Mouse (Mus musculus) 416B (cell line): Measurements from ENCODE around the gene 1700029P11Rik.

Experiments
- DNase-seq: peaks from one replicate; pipeline ENCODE4 v3.0.0; 2011; ENCODE audit warnings: low read depth

1700029P11Rik gene

DNA sequence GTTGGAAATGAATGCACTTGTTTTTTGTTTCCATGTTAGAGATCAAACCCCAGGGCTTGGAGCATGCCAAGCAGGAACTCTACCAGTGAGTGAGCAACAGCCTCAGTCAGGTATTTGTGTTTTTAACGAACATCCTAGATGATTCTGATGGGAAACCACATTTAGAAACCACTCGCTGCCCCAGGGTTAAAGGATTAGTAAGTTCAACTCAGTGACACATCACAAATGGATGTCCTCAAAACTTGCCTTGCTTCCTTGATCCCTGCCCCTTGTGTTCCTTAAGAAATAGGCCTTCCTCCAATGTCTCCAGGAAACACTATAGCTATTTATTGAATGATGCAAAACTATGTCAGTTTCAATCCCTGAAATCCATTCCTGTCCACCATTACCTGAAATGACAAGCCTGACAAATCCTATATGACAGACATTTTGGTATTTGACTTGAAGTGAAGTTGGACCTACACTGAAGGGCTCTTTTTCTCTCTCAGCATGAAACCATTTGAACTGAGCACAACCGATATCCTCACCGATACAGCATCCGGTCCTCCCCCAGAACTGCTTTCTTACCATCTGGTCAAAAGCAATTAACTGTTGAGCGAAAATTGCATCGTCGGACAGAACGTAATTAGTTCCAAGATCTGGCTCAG, 34.5 kb downstream of the 1700029P11Rik start:
- peak; percentile 42 for DNase-seq

DNA sequence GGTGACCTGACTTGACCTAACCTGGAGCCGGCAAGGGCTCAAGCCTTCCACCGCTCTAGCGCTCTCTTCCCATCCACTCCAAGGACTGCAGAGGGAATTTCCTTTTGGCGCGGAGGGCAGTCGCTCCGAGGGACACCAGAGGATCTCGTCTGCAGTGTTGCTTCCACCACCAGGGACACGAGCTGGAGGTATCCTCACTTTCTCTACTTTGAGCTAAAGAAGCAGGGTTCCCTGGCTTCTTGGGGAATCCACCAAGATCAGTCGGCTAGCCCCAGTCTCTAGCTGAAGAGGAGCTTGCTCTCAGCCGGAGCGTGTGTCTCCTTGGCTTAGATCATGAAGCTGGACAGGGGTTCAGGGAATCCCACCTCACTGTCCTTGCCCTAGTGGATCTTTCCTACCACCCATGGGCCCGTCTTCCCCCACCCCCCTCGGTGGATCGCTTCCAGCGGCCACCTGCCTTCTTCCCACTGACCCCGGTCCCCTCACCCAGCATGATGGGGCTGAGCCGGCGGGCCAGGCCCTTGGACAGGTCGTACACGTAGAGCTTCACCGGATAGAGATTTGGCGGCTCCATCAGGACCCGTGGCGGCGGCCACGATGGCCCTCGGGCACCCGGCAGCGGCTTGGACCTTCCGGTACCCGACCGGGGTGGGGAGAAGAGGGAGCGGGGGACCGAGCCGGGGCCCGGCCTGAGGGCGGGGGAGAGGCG, 35.2 kb downstream of the 1700029P11Rik start:
- DNase-seq = peak; percentile 45

DNA sequence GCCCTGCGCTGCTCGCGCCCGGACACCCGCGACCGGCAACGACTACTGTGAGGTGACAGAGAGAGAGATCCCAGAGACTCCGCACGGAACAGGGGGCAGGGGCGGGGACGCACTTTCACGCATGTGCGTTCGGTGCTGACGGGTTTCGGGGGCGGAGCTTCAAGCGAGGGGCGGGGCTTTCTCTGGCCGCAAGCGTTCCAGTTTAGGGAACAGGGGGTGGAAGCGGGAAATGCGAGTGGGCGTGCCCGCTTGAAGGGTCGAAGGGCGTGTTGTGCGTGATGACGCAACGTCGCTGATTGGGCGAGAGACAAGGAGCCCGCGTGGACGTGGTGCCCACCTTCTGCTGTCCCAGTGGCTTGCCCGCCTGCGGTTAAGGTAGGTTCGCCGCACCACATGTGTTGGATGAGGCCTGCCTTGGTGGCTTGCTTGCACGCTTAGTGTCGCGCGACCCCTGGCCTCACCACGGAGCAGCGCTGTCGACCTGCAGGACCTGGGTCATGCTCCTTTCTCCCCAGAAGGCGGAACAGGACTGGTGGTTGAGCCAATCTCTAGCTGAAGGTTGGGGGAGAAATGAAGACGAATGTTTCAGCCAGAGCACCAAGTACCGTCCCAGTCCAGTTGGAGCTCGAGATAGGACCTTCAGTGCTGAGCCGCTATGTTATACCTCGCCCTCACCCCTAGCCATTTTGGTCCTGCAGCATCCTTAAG, 35.9 kb downstream of the 1700029P11Rik start:
- peak; percentile 100 for DNase-seq

DNA sequence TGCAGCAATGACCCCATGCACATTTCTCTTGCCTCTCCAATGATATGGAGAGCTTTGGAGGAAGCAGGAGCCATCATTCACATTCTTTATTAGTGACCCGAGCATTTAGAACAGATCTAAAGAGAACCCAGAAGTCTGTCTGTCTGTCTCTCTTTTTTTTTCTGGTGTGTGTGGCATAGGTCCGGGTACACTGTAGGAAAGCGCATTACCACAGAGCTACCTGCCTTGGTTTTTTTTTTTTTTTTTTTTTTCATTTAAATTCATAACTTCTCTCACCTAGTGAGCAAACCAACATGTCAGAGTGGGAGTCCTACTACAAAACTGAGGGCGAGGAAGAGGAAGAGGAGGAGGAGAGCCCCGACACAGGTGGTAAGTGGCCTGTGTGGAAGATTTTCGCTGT, 36.5 kb downstream of the 1700029P11Rik start:
- no peak for DNase-seq

DNA sequence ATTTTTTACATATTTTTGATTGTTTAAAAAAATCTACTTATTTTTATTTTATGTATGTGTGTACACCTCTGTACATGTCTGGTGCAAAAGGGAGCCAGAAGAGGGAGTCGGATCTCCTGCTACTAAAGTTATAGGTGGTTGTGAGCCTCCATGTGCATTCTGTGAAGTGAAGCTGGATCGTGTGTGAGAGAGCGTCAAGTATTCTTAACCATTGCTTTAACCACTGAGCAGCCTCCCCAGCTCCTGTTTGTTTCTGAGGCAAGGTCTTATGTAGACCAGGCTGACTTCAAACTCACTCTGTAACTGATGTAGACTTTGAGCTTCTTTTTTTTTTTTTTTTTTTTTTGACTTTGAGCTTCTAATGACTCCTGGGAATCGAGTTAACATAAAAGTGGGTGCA, 37.1 kb downstream of the 1700029P11Rik start:
- peak; percentile 73 for DNase-seq

DNA sequence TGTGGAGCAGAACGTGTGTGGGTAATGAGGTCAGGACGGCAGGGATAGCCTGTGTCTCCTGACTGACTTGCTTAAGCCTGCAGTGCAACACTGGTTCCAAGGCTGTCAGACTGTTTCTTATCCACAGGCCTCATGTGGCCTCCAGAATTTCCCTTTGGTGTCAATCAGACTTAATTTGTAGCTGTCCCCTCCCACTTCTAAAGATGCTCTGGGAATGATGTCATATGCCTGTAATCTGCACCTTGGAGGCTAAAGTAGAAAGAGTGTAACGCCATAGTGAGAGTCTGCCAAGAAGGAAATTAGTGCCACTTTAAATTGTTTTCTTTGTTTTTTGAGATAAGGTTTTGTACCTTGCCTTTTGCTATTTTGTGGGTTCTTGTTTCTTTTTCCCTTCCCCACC, 38.9 kb downstream of the 1700029P11Rik start:
- DNase-seq = peak; percentile 51

DNA sequence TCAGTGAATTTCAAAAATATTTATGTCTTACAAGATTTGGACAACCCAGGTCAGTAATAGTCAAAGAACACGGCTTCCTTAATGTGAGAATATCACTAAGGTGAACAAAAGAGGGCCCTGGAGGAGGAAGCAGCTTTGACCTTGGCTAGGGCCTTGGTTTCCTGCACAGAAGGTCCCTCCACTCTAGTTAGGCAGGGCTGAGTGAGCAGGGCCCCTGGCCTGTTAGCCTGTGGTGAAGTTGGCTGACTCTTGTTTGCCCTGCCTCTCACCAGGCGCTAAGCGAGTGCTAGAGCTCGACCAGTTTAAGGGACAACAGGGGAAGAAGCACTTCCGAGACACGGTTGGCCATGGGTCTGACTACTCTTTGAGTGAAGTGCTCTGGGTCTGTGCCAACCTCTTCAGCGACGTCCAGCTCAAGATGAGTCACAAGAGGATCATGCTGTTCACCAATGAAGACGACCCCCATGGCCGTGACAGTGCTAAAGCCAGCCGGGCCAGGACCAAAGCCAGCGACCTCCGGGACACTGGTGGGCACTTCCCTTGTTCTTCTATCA, 42.3 kb downstream of the 1700029P11Rik start:
- peak; percentile 99 for DNase-seq

DNA sequence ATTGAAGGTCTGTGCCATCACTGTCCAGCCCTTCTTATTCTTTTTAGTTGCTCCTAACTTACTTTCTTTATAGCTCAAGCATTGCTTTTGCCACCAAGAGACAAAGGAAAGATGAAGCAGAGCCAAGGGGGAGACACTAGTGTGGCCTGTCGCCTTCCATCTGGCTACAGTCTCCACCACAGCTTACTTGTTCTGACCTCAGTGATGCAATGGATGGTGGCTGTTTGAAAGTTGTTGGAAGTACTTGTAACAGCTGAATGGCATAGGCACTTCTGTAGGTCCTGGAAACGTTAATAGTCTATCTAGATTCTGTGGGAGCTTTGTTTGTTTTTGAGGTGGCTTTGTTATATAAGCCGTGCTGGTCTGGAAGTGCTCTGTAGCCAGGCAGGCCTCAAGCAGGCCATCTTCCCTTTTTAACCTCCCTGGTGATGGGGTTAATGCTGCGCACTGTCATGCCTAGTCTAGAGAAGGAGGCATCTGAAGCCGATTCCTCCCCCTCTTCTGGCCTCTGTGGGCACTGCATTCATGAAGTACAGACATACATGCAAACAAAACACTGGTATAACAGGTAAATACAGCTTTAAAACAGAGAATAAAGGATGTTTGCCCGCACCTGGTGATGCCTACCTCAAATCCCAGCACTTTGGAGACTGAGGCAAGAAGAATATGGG, 43.8 kb downstream of the 1700029P11Rik start:
- DNase-seq = peak; percentile 52

DNA sequence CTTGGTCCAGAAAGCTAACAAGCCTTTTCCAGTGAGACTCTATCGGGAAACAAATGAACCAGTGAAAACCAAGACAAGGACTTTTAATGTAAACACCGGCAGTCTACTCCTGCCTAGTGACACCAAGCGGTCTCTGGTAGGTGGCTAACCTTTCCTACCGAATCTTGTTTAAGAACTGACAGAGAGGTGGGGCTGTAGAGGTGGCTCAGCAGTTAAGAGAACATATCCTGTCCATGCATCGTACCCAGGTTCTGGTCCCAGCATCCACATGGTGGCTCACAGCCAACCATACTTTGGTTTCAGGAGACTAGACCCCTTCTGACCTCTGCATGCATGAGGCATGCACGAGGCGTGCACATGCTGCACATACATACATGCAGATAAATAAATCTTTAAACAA, 46.9 kb downstream of the 1700029P11Rik start:
- DNase-seq = no peak

DNA sequence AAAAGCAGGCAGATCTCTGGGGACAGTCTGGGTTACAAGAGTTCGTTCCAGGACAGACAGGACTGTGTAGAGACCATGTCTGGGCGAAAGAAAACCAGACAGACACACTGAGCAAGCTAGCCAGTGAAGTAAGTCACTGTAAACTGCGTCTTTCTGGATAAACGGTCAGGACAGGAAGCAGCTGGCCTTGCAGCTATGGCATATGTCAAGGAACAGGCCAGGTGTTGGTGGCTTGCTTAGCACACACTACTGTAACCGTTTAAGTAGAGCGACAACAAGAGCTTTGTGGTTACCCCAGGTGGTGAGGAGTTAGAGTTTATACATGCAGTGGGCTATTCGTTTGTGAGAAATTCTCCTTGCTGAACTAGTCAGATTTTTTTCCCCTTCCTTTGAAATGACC, 47.4 kb downstream of the 1700029P11Rik start:
- DNase-seq = no peak
